Mouse (Mus musculus): ENCODE measurements around the gene Farsb. TPM values are rescaled to one million over a fixed set of nuclear protein-coding genes. Genes with fewer than 3 reads are reported as not detected.

Gene Farsb
- polyA plus RNA-seq, 1 experiment from 2014 or later, result 154 TPM

DNA sequence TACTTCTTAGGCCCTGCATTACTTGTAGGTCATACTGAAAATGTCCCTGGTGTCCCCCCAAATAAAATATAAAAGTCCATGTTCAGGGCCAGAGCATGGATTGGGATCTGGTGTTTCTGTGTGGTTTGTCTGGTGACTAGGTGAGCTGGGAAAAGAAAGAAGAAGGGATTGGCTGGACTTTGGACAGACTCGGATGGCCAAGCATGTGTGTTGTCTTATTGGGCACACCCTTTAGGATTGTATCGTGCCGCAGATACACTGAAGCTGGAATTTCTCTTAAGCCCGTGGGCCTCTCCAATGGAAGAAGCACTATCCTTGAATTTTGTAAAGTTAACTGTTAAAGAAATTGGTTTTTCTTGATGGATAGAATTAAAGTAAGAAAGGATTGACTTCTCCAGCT lies 87.3 kb downstream of the Farsb start:
- 90% methylated on average over 4 of the region's 4 CpGs for WGBS
- H3K27me3 ChIP-seq (replicated peaks), result 0 out of 2 replicates have a peak, but pooled peaks cover 2% of the 10 kb centered on the region
- ATAC-seq (replicated peaks), result no peak

DNA sequence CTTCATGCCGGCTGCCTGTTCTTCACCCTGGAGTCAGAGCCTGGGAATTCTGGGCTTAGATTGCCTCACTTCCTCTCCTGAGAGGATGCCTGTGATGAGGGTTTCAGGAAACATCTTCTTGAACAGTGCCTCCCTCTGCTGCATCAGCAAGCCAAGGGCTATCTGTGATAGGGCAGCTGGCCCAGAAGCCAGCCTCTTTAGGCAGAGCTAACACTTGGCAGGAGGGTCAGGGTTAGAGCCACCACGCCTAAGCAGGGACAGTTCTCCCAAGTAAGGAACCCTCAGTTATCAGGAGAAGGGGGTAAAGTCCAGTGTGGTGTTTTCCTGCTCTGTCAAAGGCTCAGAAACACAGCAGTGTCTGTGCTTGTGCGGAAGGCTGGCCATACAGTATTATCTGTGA lies 88.9 kb downstream of the Farsb start:
- ATAC-seq (replicated peaks), result no peak
- H3K4me3 ChIP-seq, result no peak overlapping the region
- H3K4me1 ChIP-seq, result no peaks in the 10 kb centered on the region
- no peak overlapping the region for H3K4me2 ChIP-seq
- H3K27ac ChIP-seq, result no peak overlapping the region
- H3K9ac ChIP-seq, result no peak overlapping the region
- 93% methylated on average over 3 of the region's 3 CpGs for WGBS
- no peaks in the 10 kb centered on the region for H3K27me3 ChIP-seq (replicated peaks)
- H3K36me3 ChIP-seq (replicated peaks), result no peaks in the 10 kb centered on the region
- H3K9me3 ChIP-seq, result no peaks in the 10 kb centered on the region

More for the DNA sequence above, 87.3 kb downstream of the Farsb start:
- Histone ChIP-seq H3K9me3 (no peaks in the 10 kb centered on the region), H3K4me2 (no peak overlapping the region), H3K4me3 (no peak overlapping the region), H3K4me1 (no peaks in the 10 kb centered on the region), H3K9ac (no peak overlapping the region), H3K36me3 (replicated peaks) (no peaks in the 10 kb centered on the region), H3K27ac (no peak overlapping the region)

DNA sequence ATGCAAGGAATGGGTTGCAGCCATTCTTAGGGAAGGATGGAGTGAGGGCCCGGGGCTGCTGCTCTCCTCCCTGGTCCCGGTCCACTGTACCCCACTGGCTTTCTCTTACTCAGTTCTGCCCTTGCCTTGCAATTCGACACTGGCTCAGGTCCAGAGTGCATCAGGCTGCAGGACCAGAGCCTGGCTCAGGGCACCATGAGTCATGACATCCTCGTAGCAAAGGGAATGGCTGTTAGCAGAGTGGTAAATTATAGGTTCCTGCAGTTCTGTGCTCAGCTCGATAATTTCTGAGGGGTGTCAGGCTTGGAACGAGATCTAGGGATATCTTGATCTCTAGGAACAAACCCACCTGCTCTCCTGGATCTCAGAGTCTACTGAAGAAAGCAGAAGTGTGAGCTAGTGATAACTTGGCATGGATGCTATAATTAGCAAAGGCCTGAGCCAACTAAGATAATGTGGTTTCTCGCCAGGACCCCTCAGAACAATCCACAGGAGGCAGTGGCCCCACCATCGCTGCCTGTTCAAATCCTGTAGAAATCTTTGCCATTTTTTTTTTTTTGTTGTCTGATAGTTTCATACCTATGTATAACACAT lies 92.3 kb downstream of the Farsb start:
- Histone ChIP-seq H3K9ac (no peak overlapping the region), H3K9me3 (no peaks in the 10 kb centered on the region), H3K4me3 (no peak overlapping the region), H3K4me1 (no peaks in the 10 kb centered on the region), H3K27ac (no peak overlapping the region), H3K36me3 (replicated peaks) (no peaks in the 10 kb centered on the region), H3K4me2 (no peak overlapping the region), H3K27me3 (replicated peaks) (no peaks in the 10 kb centered on the region)
- ATAC-seq (replicated peaks), result no peak
- WGBS, result 46% methylated on average over 8 of the region's 8 CpGs

DNA sequence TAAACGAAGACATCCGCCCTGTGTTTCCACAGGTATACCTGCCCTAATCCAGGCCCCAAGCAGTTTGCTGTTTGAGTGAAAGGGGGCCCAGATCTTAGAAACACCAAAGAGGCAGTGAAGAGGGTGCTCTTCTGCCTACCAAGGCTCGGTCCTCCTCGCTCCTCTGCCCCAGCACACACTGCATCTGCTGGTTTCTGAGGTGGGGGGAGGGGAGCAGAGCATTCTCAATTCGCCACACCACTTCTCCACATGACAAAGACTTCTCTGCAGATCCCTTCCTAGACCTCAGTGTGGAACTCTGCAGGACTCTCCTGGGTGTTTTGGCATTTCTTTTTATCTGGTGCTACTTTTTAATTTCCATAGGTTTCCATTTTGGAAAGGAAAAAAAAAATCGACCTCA lies 93.0 kb downstream of the Farsb start:
- no peak overlapping the region for H3K4me2 ChIP-seq
- no peaks in the 10 kb centered on the region for H3K4me1 ChIP-seq
- no peaks in the 10 kb centered on the region for H3K9me3 ChIP-seq
- no peaks in the 10 kb centered on the region for H3K36me3 ChIP-seq (replicated peaks)
- ATAC-seq (replicated peaks), result no peak
- WGBS, result 36% methylated on average over 6 of the region's 6 CpGs
- H3K27ac ChIP-seq, result no peak overlapping the region
- no peak overlapping the region for H3K4me3 ChIP-seq
- no peaks in the 10 kb centered on the region for H3K27me3 ChIP-seq (replicated peaks)
- H3K9ac ChIP-seq, result no peak overlapping the region

DNA sequence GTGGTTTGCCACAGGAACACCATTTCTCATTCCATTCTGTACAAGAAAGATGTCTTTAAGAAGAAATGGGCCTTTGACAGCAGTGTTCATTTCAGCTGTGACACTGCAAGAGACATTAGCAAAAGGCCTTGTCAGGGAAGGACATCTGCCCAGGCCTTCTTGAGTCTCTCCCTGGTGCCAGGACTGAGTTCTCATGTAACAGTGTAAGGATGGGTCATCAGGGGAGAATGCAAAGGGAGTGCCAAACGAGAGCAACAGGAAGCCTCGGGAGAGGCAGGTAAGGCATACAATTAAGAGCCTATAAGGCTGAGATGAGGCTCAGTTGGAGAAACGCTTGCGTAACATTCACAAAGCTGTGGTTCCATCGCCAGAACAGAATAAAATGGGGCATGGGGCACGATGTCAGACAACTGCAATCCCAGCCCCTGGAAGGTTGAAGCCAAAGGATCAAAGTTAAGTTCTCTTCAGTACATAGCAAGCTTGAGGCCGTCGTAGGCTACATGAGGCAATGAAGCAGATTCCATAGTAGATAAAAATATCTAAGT lies 93.4 kb downstream of the Farsb start:
- WGBS, result 71% methylated on average over 8 of the region's 8 CpGs
- H3K36me3 ChIP-seq (replicated peaks), result no peaks in the 10 kb centered on the region

DNA sequence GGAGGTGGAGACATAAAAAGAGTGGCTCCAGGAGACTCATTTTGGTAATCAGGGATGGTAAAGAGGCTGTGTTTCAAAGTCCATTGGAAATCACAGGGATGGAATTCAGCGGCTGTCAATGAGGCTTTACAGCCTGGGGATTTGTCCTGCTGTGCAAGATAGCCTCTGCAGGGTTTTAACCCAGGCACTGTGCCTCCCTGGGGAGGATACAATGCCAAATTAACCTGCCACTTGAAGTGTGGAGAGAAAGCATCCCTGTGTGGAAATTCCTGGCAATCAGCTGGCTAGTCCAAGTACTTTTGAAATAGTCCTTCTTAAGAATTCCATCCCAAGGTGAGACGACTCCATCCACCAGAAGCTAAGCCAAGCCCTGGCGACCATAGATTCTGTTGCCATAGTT lies 99.8 kb downstream of the Farsb start:
- no peak for ATAC-seq (replicated peaks)
- no peak overlapping the region for H3K27ac ChIP-seq
- H3K4me2 ChIP-seq, result no peak overlapping the region
- no peaks in the 10 kb centered on the region for H3K27me3 ChIP-seq (replicated peaks)
- WGBS, result 6% methylated on average over 3 of the region's 3 CpGs
- H3K9me3 ChIP-seq, result no peaks in the 10 kb centered on the region
- H3K9ac ChIP-seq, result no peak overlapping the region
- H3K4me1 ChIP-seq, result no peaks in the 10 kb centered on the region
- no peak overlapping the region for H3K4me3 ChIP-seq
- H3K36me3 ChIP-seq (replicated peaks), result no peaks in the 10 kb centered on the region

More for the DNA sequence above, 93.4 kb downstream of the Farsb start:
- Histone ChIP-seq H3K27me3 (replicated peaks) (no peaks in the 10 kb centered on the region), H3K9ac (no peak overlapping the region), H3K9me3 (no peaks in the 10 kb centered on the region), H3K4me3 (no peak overlapping the region), H3K4me1 (no peaks in the 10 kb centered on the region), H3K4me2 (no peak overlapping the region), H3K27ac (no peak overlapping the region)
- ATAC-seq (replicated peaks), result no peak

DNA sequence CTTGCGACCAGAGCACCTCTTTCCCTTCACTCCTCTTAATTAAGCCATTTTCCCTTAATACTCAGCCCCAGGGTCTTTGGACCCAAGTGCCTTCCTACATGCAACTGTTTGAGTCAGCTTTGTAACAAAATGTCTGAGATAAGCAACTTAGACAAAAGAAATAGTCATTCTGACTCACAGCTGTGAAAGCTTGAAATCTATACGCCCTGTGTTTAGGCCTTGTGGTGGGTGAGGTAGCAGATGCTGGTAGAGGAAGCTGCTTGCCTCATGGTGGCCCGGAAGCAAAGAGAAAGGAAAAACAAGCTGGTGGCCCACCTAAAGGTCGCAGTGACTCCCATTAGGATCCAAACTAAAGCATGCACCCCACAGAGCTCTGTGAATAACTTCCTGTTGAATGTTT lies 100.8 kb downstream of the Farsb start:
- no peak overlapping the region for H3K4me3 ChIP-seq
- no peak for ATAC-seq (replicated peaks)
- H3K27ac ChIP-seq, result no peak overlapping the region
- no peak overlapping the region for H3K4me2 ChIP-seq
- H3K27me3 ChIP-seq (replicated peaks), result no peaks in the 10 kb centered on the region
- H3K9me3 ChIP-seq, result no peaks in the 10 kb centered on the region
- no peak overlapping the region for H3K9ac ChIP-seq
- H3K4me1 ChIP-seq, result no peaks in the 10 kb centered on the region
- WGBS, result 45% methylated on average over 4 of the region's 4 CpGs
- H3K36me3 ChIP-seq (replicated peaks), result no peaks in the 10 kb centered on the region

DNA sequence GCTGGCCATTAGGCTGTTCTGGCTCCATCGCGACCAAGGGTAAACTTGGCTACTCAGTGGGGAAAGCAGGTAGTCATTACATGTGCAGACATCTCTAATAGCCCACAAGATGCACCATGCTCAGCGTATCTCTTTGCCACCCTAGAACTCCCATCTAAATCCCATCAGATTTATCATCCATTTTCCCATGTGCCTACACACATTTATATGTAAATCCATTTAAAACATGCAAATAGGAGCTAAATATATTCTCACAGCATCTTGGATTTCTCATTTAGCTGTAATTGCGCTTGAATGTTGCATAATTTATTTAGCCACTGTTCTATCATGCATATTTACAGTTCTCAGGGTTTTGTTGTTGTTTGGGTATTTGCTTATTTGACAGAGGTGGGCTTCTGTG lies 107.7 kb downstream of the Farsb start:
- Histone ChIP-seq H3K27ac (no peak overlapping the region), H3K4me3 (no peak overlapping the region), H3K36me3 (replicated peaks) (no peaks in the 10 kb centered on the region), H3K4me2 (no peak overlapping the region), H3K9me3 (no peaks in the 10 kb centered on the region), H3K27me3 (replicated peaks) (no peaks in the 10 kb centered on the region), H3K9ac (no peak overlapping the region), H3K4me1 (no peaks in the 10 kb centered on the region)
- no peak for ATAC-seq (replicated peaks)
- 73% methylated on average over 4 of the region's 4 CpGs for WGBS

DNA sequence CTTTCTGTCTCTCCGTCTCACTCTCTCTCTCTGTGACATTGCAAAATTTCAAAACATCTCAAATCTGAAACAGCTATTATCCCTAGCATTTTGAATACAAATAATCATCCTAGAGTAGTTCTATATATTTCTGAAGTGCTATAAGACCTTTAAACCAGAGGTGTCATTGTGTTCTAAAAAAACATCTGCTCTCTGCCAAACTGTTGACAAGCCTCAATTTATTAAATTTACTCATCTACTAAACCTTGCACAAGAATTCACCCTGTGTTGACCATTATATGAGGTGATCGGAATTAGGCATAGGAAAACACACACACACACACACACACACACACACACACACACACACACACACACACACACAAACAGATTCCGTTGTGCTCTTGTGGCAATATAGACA lies 113.6 kb downstream of the Farsb start:
- H3K4me3 ChIP-seq, result no peak overlapping the region
- H3K36me3 ChIP-seq (replicated peaks), result no peaks in the 10 kb centered on the region
- H3K9me3 ChIP-seq, result 0 out of 2 replicates have a peak, but pooled peaks cover 7% of the 10 kb centered on the region
- H3K4me1 ChIP-seq, result no peaks in the 10 kb centered on the region
- no peak overlapping the region for H3K9ac ChIP-seq
- no peak overlapping the region for H3K4me2 ChIP-seq
- WGBS, result 98% methylated on average over 3 of the region's 3 CpGs
- H3K27ac ChIP-seq, result no peak overlapping the region
- no peaks in the 10 kb centered on the region for H3K27me3 ChIP-seq (replicated peaks)
- ATAC-seq (replicated peaks), result no peak

DNA sequence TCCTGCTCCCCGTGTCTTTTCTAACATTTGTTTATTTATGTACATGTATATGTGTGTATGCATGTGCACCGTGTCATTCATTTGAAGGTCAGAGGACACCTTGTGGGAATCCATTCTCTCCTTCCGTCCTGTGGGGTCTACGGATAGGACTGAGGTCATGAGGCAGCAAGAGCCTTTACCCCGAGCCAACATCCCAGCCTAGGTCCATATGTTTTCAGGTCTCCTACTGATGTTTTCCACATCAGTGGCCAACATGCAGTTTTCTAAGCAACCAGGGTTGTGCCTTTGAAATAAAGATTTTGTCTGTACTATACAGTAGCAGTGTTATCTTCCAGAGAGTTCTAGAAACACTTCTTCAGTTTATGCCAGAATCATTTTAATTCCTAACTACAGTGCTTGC lies 114.9 kb downstream of the Farsb start:
- no peaks in the 10 kb centered on the region for H3K27me3 ChIP-seq (replicated peaks)
- 84% methylated on average over 5 of the region's 5 CpGs for WGBS

DNA sequence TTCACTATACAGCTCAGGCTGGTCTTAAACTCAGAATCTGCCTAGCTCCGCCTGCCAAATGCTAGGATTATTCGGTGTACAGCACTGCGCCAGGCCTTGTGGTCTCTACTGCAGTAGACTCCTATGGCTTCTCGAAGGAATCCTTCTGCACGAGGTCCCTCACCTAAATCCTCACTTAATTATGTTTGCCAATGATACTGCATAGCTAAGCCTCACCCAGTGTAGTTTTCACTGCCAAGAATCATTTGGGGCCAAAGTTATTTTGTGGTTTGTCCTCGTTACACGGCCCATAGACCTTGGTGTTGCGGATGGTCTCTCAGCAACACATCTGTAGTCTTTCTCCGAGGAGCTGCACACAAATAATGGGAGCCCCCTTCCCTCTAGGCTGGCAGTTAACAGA lies 116.4 kb downstream of the Farsb start:
- no peak overlapping the region for H3K27ac ChIP-seq
- ATAC-seq (replicated peaks), result no peak

More for the DNA sequence above, 114.9 kb downstream of the Farsb start:
- no peaks in the 10 kb centered on the region for H3K4me1 ChIP-seq
- no peak for ATAC-seq (replicated peaks)
- 0 out of 2 replicates have a peak, but pooled peaks cover 7% of the 10 kb centered on the region for H3K9me3 ChIP-seq
- no peaks in the 10 kb centered on the region for H3K36me3 ChIP-seq (replicated peaks)
- no peak overlapping the region for H3K4me3 ChIP-seq
- H3K4me2 ChIP-seq, result no peak overlapping the region
- H3K9ac ChIP-seq, result no peak overlapping the region
- no peak overlapping the region for H3K27ac ChIP-seq

DNA sequence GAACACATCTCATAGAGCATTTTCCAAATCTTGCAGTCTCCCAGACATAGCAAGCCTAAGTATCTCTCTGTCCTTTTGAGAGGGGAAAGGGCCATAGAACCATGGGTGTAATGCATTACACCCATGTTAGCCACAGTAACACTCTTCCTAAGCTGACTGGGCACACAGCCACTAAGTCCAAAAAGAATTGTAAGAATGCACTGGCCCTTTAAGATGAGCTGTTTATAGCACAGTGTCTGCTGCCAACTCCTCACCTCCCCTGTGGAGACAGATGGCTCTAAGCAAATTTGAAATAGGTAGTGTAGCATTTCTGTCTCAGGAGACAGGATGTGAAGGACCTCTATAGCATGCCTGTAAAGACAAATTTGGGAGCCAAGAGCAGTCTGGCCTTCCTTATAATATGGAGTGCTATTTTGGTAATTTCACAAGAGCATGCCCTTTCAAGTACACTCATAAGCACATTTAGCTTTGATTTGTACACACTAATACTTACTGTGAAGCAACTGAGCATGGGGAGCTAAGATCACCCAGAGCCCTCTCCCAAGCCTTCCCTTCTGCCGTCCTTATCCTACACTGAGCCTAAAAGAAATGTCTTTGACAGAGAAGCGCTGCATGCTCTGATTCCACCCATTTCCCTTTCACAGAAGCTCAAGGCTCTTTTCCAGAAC lies 117.0 kb downstream of the Farsb start:
- H3K9ac ChIP-seq, result no peak overlapping the region
- H3K36me3 ChIP-seq (replicated peaks), result no peaks in the 10 kb centered on the region
- H3K27me3 ChIP-seq (replicated peaks), result no peaks in the 10 kb centered on the region
- no peak overlapping the region for H3K4me2 ChIP-seq
- no peak overlapping the region for H3K4me3 ChIP-seq
- H3K4me1 ChIP-seq, result 0 out of 2 replicates have a peak, but pooled peaks cover 4% of the 10 kb centered on the region
- H3K9me3 ChIP-seq, result 0 out of 2 replicates have a peak, but pooled peaks cover 7% of the 10 kb centered on the region
- whole genome bisulfite sequencing, result 81% methylated on average over 2 of the region's 2 CpGs
- no peak for ATAC-seq (replicated peaks)
- no peak overlapping the region for H3K27ac ChIP-seq

More for the DNA sequence above, 116.4 kb downstream of the Farsb start:
- Histone ChIP-seq H3K9ac (no peak overlapping the region), H3K4me1 (no peaks in the 10 kb centered on the region), H3K4me2 (no peak overlapping the region), H3K36me3 (replicated peaks) (no peaks in the 10 kb centered on the region), H3K4me3 (no peak overlapping the region), H3K27me3 (replicated peaks) (no peaks in the 10 kb centered on the region), H3K9me3 (0 out of 2 replicates have a peak, but pooled peaks cover 7% of the 10 kb centered on the region)
- 92% methylated on average over 9 of the region's 9 CpGs for WGBS

DNA sequence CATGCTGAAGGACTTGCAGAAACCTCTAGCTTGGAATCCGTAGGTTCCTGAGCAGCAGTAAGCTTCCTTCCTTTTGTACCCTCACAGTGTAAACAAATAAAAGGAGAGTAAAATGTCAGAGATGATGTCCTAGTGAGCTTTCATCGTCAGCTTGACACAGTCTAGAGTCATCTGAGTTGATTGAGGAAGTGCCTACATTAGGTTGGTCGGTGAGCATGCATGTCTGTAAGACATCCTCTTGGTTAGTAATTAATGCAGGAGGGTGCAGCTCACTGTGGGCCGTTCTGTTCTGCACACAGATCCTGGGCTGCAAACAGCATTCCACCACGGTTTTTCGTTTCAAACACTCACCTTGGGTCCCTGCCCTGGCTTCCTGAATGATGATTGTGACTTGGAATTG lies 118.6 kb downstream of the Farsb start:
- Histone ChIP-seq H3K36me3 (replicated peaks) (no peaks in the 10 kb centered on the region), H3K9me3 (0 out of 2 replicates have a peak, but pooled peaks cover 7% of the 10 kb centered on the region), H3K9ac (no peak overlapping the region), H3K27me3 (replicated peaks) (no peaks in the 10 kb centered on the region), H3K4me2 (no peak overlapping the region), H3K4me1 (0 out of 2 replicates have a peak, but pooled peaks cover 4% of the 10 kb centered on the region), H3K27ac (no peak overlapping the region), H3K4me3 (no peak overlapping the region)
- 70% methylated on average over 6 of the region's 6 CpGs for WGBS
- ATAC-seq (replicated peaks), result no peak
